Mouse (Mus musculus) adrenal gland, postnatal 4 days (tissue): ENCODE measurements around the gene Gm8122. TPM values are rescaled to one million over a fixed set of nuclear protein-coding genes. Genes with fewer than 3 reads are reported as not detected.
"Not testable (repeated sequence)": the region's sequence is repeated elsewhere in the genome, so short reads cannot be mapped to it uniquely, and the experiment has no call there.

Experiments
- DNase-seq, 2 experiments: peaks; one replicate each; pipeline ENCODE4 v3.0.0; 2021 to 2022; ENCODE audit warnings: low spot score in 2 of 2, mixed read lengths in 2 of 2
- long read RNA-seq, 2 experiments: library from polyadenylated mRNA; stranded (forward); transcript quantifications; one replicate each; pipeline ENCODE4 v2.0.0; 2021
- total RNA-seq, 2 experiments: library from RNA; stranded (reverse); gene quantifications; 2 replicates each; pipeline ENCODE4 v1.2.3; 2021

The Gm8122 gene
- not detected for total RNA-seq
- long read RNA-seq, experiment 1 = 0 reads
- long read RNA-seq, experiment 2 = 0 reads

DNA sequence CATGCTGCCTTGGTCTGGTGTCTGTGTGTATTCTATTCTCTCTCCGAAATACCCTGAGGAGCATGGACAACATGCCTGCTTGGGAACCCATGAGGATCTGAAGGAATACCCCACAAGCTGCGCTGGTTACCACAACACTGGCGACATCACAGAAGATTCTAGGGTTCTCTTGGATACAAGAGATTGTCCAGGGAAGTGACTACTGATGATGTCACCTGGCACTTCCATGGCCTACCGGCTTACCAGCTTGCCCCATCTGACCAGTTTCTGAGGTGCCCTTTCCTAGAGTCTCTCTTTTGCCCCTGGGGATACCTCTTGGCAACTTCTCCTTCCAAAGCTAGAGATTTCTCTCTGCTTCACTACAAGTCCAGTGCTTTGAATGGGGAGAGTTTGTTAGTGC, at the start of gene Gm8122:
Gm8122 (minus strand) TSS at position 101 of the 400 bp plus-strand sequence.
- DNase-seq = not testable (repeated sequence)

DNA sequence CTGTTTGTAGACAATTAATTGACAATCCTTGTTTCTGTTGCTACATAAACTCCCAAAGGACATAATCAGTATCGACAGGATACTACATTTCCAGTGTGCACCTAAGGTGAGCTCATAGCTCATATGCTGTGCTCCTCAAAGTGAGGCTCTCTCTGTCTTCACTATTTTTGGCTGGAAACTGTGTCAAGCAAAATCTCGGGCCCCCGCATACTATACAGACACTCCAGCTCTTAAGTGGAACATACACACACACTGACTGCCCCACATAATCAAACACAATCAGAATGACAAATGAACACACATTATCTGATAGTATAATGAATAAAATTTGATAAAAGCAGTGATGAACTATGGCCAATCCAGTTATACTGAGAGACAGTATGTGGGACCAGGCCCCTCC, 43.6 kb upstream of the Gm8122 start:
- peak; percentile 13 to 26 for DNase-seq

DNA sequence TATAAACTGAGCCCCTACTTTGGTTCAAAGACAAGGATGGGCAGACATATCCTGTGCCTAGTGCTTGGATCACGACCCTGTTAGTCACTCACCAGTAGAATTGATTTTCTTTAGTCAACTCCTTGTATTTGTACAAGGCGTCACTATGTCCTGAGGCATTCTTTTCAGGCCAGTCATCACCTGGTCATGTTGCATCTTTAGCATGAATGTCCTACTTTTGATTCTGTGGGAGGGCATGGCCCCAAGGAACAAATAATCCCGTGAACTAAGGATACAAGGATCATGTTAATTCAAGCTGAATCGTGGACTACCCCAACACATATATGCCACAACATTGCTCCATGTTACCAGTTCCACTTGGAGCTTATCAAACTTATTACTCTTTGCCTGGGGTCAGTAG, 43.0 kb upstream of the Gm8122 start:
- peak in 1 of 2 experiments; percentile 28 for DNase-seq

DNA sequence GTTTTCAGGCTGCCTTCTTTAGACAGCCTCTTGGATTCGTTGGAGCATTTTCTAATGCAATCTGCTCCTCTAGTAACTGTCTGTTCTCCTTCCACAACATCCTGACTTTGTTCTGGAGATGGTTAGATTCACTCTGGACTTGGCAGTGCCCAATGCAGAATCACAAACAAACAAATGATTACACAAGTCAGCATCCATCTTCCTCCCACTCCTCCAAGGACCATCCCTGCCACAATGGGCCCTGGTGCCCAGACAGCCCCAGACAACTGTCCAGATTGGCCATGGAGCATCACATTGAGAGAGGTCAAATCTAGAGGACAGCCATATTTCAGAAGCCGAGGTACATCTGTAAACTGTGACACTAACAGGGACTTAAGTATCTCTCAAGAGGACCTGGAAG, 42.4 kb upstream of the Gm8122 start:
- peak in 1 of 2 experiments; percentile 9 for DNase-seq

DNA sequence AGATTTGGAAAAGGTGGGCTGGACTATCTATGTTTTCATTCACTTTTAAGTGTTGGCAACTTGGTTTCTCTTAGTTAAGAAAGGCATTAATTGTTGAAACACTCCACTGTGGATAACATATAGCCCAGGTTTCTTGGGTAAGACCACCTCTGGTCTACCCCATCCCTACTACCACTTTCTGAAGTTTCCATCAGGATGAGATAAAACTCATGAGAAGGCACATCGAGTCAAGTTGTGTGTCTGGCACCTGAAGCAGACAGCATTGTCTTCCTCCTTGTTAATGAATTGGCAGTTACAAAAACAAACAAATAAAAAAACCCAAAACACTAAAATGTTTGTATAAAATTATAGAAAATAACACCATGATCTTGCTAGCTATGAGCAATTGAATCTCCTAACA, 40.6 kb upstream of the Gm8122 start:
- not testable (repeated sequence) for DNase-seq

DNA sequence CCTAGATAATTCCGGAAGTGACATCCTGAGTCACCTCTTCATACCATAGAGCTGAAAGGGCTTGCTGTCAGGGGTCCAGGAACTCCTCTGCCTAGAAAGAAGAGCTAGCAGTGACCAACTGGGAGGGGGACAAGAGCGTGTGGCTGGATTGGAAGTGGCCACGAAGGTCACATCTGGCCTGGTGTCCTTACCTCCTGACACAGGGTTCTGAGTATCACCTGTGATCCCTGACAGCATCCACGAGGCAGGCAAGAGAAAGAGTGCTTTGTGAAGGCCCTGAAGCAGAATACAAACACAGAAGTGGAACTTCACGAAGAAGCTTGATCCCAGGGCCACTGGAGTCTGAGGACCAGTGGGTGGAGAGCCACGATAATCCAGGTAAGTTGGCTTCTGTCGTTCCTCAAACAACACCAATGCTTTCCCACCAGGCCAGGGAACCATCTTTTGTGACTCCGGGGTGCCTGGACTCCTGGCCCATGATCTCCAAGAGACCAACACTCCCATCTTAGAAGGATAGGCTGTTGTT, 39.9 kb upstream of the Gm8122 start, which contains the start of gene Gm9732:
Gm9732 (plus strand) TSS at position 51 of the 526 bp plus-strand sequence.
- peak; percentile 21 to 52 for DNase-seq

DNA sequence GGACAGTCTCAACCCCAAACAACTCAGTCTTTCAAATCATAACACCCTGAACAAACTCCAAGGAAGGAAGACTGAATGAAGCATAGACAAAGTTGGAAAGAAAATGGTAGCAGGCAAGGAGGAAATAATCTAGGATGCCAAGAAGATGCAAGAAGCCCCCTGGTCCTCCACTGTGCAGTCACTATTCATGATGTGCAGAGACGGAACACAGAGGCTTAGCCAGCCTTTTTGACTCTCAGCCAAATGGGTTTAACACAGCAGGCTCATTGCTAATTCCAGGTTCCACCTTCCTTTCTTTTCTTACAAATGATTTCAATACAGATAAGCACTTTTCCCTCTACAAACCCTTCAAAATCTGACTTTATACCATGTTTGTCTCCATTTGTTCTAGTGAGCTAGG, 38.1 kb upstream of the Gm8122 start:
- DNase-seq = not testable (repeated sequence)

DNA sequence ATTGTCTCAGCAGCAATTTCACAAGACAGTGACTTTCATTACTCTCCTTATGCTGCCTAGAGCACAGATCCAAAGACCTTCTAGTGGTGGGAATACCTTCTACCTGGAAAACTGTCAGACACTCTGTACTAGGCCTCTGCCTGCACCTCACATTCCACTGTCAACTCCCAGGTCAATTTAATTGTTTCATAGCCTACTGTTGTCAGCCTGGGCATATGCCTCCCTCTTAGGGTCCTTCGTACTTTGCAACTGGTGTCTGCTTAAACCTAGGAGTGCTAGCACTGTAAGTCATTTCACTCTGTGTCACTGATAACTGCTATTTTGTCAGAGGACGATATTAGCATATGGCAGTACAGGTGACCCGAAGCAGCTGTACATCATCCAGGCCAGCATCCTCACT, 34.1 kb upstream of the Gm8122 start:
- DNase-seq = not testable (repeated sequence)

DNA sequence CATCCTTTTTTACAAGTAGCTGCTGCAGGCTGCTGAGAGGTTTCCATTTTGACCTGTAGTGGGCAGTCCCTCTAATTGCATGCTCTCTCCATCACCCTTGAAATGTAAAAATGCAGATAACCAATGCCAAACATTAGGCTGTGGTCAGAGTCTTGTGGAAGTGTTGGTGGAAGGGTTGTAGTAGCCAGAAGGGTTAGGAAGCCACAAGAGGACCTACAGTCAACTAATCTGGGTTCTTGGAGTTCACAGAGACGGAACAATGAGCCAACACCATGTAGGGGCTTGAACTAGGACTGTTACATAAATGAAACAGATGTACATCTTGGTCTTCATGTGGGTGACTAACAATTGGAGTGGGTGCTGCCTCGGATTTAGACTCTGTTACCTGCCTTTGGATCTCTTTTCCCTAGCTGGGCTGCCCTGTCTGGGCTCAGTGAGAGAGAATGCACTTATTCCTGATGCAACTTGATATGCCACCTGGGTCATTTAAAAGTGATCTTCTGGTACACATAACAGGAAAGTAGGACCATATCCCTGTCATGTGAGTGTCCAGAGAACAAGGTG, 33.5 kb upstream of the Gm8122 start:
- not testable (repeated sequence) for DNase-seq

DNA sequence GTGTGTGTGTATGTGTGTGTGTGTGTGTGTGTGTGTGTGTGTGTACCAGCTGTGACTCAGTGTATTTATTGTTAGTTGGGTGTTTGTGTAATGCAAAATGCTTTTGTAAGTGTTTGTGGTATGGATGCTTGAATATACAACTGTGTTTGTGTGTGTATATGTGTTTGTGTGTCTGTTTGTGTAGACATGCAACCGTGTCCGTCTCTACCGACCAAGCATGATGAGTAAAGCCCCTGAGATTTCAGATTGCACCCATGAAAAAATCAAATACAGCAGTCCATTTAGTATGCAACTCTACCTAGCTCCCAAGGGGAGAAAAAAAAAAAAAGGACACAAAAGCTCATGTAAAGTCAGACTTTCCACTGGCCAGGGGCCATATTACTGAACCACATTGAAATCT, 28.3 kb upstream of the Gm8122 start:
- not testable (repeated sequence) for DNase-seq

DNA sequence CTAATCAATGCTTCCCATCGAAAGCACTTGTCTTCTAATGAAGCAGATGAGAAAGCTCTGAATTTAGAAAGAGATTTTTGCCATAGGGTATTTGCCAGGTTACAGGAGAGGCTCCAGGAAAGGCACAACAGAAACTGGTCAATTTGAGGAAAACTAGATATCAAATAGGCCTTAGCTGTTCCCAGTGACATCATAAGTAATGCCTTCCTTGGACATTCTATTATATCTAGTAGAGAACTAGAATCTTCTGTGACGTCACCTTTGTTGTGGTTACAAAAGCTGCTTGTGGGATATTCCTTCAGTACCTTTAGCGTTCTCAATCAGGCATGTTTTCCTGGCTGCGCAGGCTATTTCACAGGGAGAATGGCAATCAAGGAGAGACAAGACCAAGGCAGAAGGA, 23.2 kb upstream of the Gm8122 start, which contains the start of gene Gm8126:
Gm8126 (plus strand) TSS at position 301 of the 400 bp plus-strand sequence.
- DNase-seq = not testable (repeated sequence)

DNA sequence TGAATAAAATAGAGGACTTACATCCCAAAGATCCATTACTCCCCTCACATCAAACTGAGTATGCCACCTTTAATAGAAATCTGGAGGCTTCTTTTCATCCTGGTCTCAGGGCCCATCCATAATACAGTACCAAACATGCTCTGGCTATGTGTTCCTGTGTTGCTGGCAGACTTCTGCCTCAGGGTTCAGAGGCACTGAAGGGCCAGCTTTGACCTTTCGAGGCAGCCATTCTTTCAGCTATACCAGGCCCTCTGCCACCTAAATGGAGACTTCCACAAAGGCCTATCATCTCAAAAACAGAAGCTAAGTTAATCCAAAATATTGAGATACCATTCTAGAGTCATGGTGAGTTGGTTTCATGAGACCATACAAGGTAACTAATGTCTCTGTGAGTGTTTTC, 21.4 kb upstream of the Gm8122 start:
- DNase-seq = not testable (repeated sequence)

DNA sequence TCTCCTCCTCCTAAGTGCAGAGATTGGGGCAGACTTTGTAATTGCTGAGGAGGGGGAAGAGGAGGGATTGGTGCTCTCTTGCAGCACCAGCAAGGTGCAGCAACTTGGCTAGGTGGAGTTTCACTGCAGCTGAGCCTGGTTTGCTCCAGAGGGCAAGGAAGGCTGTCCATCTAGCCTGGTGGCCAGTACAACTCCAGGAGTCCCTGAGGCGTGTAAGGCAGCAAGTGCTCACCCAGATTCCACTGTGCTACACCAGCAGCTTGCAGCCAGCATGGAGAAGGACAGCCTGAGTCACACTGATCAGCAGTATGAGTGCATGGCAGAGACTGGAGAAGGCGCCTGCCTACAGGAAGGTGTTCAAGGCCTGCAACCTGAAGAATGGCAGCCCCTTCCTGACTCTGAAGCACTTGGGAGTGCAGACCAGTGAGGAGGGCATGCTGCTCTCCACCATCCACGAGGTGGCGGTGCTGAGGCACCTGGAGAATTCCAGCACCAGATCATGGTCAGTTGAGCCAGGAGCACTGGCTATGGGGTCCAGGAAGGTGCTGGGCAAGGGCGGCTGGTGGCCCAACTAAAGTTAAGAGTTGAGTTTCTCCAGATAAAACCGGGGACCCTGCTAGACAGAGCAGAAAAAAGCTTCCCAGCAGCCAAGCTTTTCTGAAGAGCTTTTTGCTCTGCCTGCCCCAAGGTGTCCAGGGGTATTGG, 15.6 kb upstream of the Gm8122 start:
- DNase-seq = not testable (repeated sequence)

DNA sequence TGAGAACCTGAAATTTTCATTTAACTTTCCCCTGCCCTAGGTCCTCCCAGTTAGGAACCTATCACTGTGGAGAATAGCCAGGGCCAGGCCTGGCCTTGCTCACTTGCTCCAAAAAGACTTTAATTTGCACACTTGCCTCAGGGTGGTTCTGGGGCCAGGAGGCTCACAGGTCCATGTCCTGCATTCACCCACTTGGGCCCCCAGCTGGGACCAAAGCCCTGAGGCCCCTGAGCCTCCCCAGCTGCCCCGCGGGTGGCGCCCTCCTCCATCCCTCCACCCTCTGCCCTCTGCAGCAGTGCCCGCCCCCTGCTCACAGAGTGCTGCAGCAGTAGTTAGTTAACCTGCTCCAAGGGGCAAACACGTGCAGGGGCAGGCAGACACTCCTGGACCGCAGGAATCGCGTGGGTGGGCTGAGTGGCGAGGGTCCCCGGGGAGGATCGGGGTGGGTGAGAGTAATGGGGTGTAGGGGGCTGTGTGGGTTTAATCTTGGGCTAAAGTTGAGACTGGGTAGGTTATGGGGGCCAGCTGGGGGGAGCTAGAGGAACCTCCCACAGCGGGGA, 14.6 kb upstream of the Gm8122 start:
- DNase-seq = peak in 1 of 2 experiments; percentile 24

DNA sequence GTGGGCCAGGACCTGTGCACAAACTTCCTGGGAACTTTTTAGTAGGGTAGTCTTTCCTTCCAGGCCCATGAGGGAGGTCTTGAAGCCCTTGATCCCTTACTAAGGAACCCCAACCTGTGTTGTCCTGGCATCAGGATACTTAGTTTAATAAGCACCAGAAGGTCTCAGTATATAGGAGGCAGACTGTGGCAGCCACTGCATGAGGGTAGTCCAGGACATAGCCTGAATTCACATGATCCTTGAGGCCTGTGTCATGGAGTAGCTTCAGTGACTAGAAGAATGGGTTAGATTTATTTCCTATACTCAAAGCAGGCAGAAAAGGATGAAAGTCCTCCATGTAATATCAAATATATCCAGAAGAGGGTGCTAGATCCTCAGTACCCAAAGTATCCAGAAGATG, 2.7 kb upstream of the Gm8122 start:
- DNase-seq = not testable (repeated sequence)

Other genes with a start within 250 kb of the Gm8122 start
- not detected for gene Gm8082, start 241.7 kb downstream of the Gm8122 start, total RNA-seq
- gene Gm10376, start 219.7 kb downstream of the Gm8122 start, total RNA-seq = not detected
- not detected for gene Gm8094, start 158.7 kb downstream of the Gm8122 start, total RNA-seq
- under 1 TPM in 1 of 2 experiments, not detected in 1; 0.17 TPM for gene Gm8104, start 134.7 kb downstream of the Gm8122 start, total RNA-seq
- not detected for gene Gm7233, start 55.4 kb downstream of the Gm8122 start, total RNA-seq
- under 1 TPM in 1 of 2 experiments, not detected in 1; 0.20 TPM for gene Gm8126, start 23.3 kb upstream of the Gm8122 start, total RNA-seq
- not detected for gene Gm9732, start 39.7 kb upstream of the Gm8122 start, total RNA-seq
- not detected for gene Gm8127, start 58.5 kb upstream of the Gm8122 start, total RNA-seq
- gene 1700001F09Rik, start 112.5 kb upstream of the Gm8122 start, total RNA-seq = not detected
- gene Gm8138, start 181.0 kb upstream of the Gm8122 start, total RNA-seq = not detected